Mouse (Mus musculus): ENCODE results near the gene Cage1. TPM values are rescaled to one million over a fixed set of nuclear protein-coding genes. Genes with fewer than 3 reads are reported as not detected.

The Cage1 gene
- polyA plus RNA-seq, 2 experiments = 0.57 to 1.3 TPM

GRCm38 (mm10) chr13:38010444-38010910 is 26.4 kb downstream of the Cage1 start:
- TF ChIP-seq POLR2A (IDR thresholded peaks at IDR 0.05; ENCODE audit: borderline replicate concordance, extremely low read depth, insufficient read depth, insufficient read length) = no peak
- 77% methylated on average over 5 of the region's 5 CpGs for WGBS
- Histone ChIP-seq H3K27ac (replicated peaks; ENCODE audit: low read depth, low read length) (no peak overlapping the region), H3K36me3 (ENCODE audit: control insufficient read depth, insufficient read depth, low read length) (no peaks in the 10 kb centered on the region), H3K4me2 (replicated peaks; ENCODE audit: low read depth, low read length, severe bottlenecking) (no peak overlapping the region), H3K4me3 (replicated peaks; ENCODE audit: low read length) (no peak overlapping the region), H3K9ac (ENCODE audit: low read depth, low read length, severe bottlenecking) (no peak overlapping the region), H3K9me3 (ENCODE audit: control insufficient read depth, low read length) (no peaks in the 10 kb centered on the region), H3K4me1 (ENCODE audit: control insufficient read depth, insufficient read depth, low read length) (no peaks in the 10 kb centered on the region), H3K27me3 (ENCODE audit: control insufficient read depth, insufficient read depth, low read length) (no peaks in the 10 kb centered on the region)
- ATAC-seq (ENCODE audit: low FRiP score, low read depth) (no peak), DNase-seq (ENCODE audit: low spot score) (no peak)

- 82% methylated on average over 5 of the region's 5 CpGs for WGBS
- Histone ChIP-seq H3K27me3 (ENCODE audit: control insufficient read depth, insufficient read depth, low read length) (no peaks in the 10 kb centered on the region), H3K4me3 (replicated peaks; ENCODE audit: low read length) (no peak overlapping the region), H3K9me3 (ENCODE audit: control insufficient read depth, low read length) (no peaks in the 10 kb centered on the region), H3K4me1 (ENCODE audit: control insufficient read depth, insufficient read depth, low read length) (no peaks in the 10 kb centered on the region), H3K4me2 (replicated peaks; ENCODE audit: low read depth, low read length, severe bottlenecking) (no peak overlapping the region), H3K36me3 (ENCODE audit: control insufficient read depth, insufficient read depth, low read length) (no peaks in the 10 kb centered on the region), H3K9ac (ENCODE audit: low read depth, low read length, severe bottlenecking) (no peak overlapping the region), H3K27ac (replicated peaks; ENCODE audit: low read depth, low read length) (no peak overlapping the region)
- ATAC-seq (ENCODE audit: low FRiP score, low read depth) (no peak), DNase-seq (ENCODE audit: low spot score) (no peak)
- no peak for TF ChIP-seq POLR2A (IDR thresholded peaks at IDR 0.05; ENCODE audit: borderline replicate concordance, extremely low read depth, insufficient read depth, insufficient read length)
These were observed 27.0 kb downstream of the Cage1 start for GRCm38 (mm10) chr13:38009721-38010408.

GRCm38 (mm10) chr13:38007972-38008371 is 28.9 kb downstream of the Cage1 start:
- H3K9ac ChIP-seq (ENCODE audit: low read depth, low read length, severe bottlenecking) = no peak overlapping the region
- no peaks in the 10 kb centered on the region for H3K36me3 ChIP-seq (ENCODE audit: control insufficient read depth, insufficient read depth, low read length)
- ATAC-seq (ENCODE audit: low FRiP score, low read depth) (no peak), DNase-seq (ENCODE audit: low spot score) (no peak)
- 90% methylated on average over 2 of the region's 2 CpGs for WGBS
- TF ChIP-seq POLR2A (IDR thresholded peaks at IDR 0.05; ENCODE audit: borderline replicate concordance, extremely low read depth, insufficient read depth, insufficient read length) = no peak
- no peaks in the 10 kb centered on the region for H3K27me3 ChIP-seq (ENCODE audit: control insufficient read depth, insufficient read depth, low read length)
- H3K27ac ChIP-seq (replicated peaks; ENCODE audit: low read depth, low read length) = no peak overlapping the region
- no peaks in the 10 kb centered on the region for H3K9me3 ChIP-seq (ENCODE audit: control insufficient read depth, low read length)
- H3K4me1 ChIP-seq (ENCODE audit: control insufficient read depth, insufficient read depth, low read length) = no peaks in the 10 kb centered on the region
- no peak overlapping the region for H3K4me2 ChIP-seq (replicated peaks; ENCODE audit: low read depth, low read length, severe bottlenecking)
- H3K4me3 ChIP-seq (replicated peaks; ENCODE audit: low read length) = no peak overlapping the region

GRCm38 (mm10) chr13:38002461-38002860 is 34.4 kb downstream of the Cage1 start:
- H3K9me3 ChIP-seq (ENCODE audit: control insufficient read depth, low read length) = no peaks in the 10 kb centered on the region
- no peak overlapping the region for H3K4me3 ChIP-seq (replicated peaks; ENCODE audit: low read length)
- no peak overlapping the region for H3K27ac ChIP-seq (replicated peaks; ENCODE audit: low read depth, low read length)
- TF ChIP-seq POLR2A (IDR thresholded peaks at IDR 0.05; ENCODE audit: borderline replicate concordance, extremely low read depth, insufficient read depth, insufficient read length) = no peak
- H3K4me2 ChIP-seq (replicated peaks; ENCODE audit: low read depth, low read length, severe bottlenecking) = no peak overlapping the region
- 50% methylated on average over 1 of the region's 1 CpGs for WGBS
- no peaks in the 10 kb centered on the region for H3K36me3 ChIP-seq (ENCODE audit: control insufficient read depth, insufficient read depth, low read length)
- ATAC-seq (ENCODE audit: low FRiP score, low read depth) (no peak), DNase-seq (ENCODE audit: low spot score) (no peak)
- H3K27me3 ChIP-seq (ENCODE audit: control insufficient read depth, insufficient read depth, low read length) = no peaks in the 10 kb centered on the region
- no peak overlapping the region for H3K9ac ChIP-seq (ENCODE audit: low read depth, low read length, severe bottlenecking)
- H3K4me1 ChIP-seq (ENCODE audit: control insufficient read depth, insufficient read depth, low read length) = no peaks in the 10 kb centered on the region

GRCm38 (mm10) chr13:37999713-38000112 is 37.2 kb downstream of the Cage1 start:
- Histone ChIP-seq H3K4me1 (ENCODE audit: control insufficient read depth, insufficient read depth, low read length) (peaks cover under 1% of the 10 kb centered on the region; the same call in 1 of the 2 replicates), H3K9ac (ENCODE audit: low read depth, low read length, severe bottlenecking) (no peak overlapping the region), H3K36me3 (ENCODE audit: control insufficient read depth, insufficient read depth, low read length) (no peaks in the 10 kb centered on the region), H3K9me3 (ENCODE audit: control insufficient read depth, low read length) (no peaks in the 10 kb centered on the region), H3K27ac (replicated peaks; ENCODE audit: low read depth, low read length) (no peak overlapping the region), H3K27me3 (ENCODE audit: control insufficient read depth, insufficient read depth, low read length) (no peaks in the 10 kb centered on the region), H3K4me2 (replicated peaks; ENCODE audit: low read depth, low read length, severe bottlenecking) (no peak overlapping the region), H3K4me3 (replicated peaks; ENCODE audit: low read length) (no peak overlapping the region)
- DNase-seq (ENCODE audit: low spot score) (no peak), ATAC-seq (ENCODE audit: low FRiP score, low read depth) (no peak)
- no peak for TF ChIP-seq POLR2A (IDR thresholded peaks at IDR 0.05; ENCODE audit: borderline replicate concordance, extremely low read depth, insufficient read depth, insufficient read length)
- WGBS = 81% methylated on average over 3 of the region's 3 CpGs
